Mouse (Mus musculus) left cerebral cortex, adult 11 months (tissue): ENCODE results near the gene Jade2.
"Not testable (repeated sequence)": the region's sequence is repeated elsewhere in the genome, so short reads cannot be mapped to it uniquely, and the experiment has no call there.

Experiments used
- DNase-seq: peaks from one replicate; pipeline ENCODE4 v3.0.0; 2022; ENCODE audit warnings: low spot score

Gene Jade2

GRCm38 (mm10) chr11:51789735-51790134 is 67.7 kb downstream of the Jade2 start:
- DNase-seq, result not testable (repeated sequence)

- DNase-seq, result no peak
Observed at GRCm38 (mm10) chr11:51785926-51786325, 71.5 kb downstream of the Jade2 start.

GRCm38 (mm10) chr11:51782721-51783120 is 74.7 kb downstream of the Jade2 start:
- no peak for DNase-seq

GRCm38 (mm10) chr11:51780773-51781267 is 76.6 kb downstream of the Jade2 start:
- DNase-seq, result no peak

GRCm38 (mm10) chr11:51777478-51777877 is 80.0 kb downstream of the Jade2 start:
- no peak for DNase-seq

- DNase-seq, result no peak
Observed at GRCm38 (mm10) chr11:51775507-51775906, 81.9 kb downstream of the Jade2 start.

GRCm38 (mm10) chr11:51768296-51768695 is 89.2 kb downstream of the Jade2 start:
- no peak for DNase-seq

GRCm38 (mm10) chr11:51767579-51768220 is 89.8 kb downstream of the Jade2 start:
- no peak for DNase-seq

GRCm38 (mm10) chr11:51764816-51765215 is 92.6 kb downstream of the Jade2 start:
- DNase-seq, result no peak

GRCm38 (mm10) chr11:51763955-51764354 is 93.5 kb downstream of the Jade2 start:
- DNase-seq, result no peak
